Mouse (Mus musculus) lung, postnatal 36 days (tissue): ENCODE data around the gene Tldc2.
A peak's percentile ranks its signal among the peaks of the same experiment; 100 is the strongest.

ENCODE experiments used
- DNase-seq: peaks from one replicate; pipeline ENCODE4 v3.0.0; 2022; ENCODE audit warnings: mixed read lengths

The Tldc2 gene

DNA sequence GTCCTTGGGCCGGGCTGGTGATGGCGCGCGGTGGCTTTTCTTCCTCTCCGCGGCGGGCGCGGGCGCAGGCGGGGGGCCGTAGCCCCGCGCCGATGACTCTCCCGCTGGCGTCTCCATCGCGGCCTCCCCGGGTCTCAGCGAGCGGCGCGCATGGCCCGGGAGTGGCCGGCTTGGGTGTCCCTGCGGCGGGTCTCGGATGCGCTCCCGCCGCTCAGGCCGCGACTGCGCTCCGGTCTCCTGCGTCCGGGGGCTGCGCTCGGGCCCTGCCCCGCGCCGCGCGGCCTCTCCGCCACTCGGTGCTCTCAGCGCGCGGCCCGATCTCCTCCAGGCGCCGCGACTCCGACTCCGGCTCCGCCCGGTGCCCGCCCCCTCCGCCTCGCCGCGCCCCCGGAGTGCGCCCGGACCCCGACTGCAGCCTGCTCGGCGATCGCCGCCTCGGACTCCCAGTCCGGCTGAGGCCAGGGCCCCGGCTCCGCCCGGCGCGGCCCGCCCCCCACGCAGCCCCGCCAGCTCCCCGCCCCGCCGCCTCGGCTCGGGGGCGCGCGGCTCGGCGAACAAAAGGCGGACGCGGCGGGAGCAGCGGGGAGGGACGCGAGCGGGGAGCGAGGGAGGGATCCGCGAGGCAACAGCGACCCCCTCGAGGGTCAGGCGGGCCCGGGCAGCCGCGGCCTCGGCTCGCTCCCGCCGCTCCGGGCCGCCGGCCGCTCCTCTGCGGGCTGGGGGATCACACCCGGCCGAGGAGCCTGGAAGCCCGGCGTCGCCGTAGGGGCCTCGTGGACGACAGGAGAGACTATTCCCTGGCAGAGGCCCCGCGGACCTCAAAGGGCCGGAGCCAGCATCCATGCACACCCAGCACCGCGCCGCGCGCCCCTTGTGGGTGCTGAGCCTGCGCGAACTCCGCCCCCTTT is 7.8 kb upstream of the Tldc2 start, which contains the start of gene Soga1:
TSS of gene Soga1 (minus strand) at position 462 of the 908 bp plus-strand sequence.
- DNase-seq = peak; percentile 88

DNA sequence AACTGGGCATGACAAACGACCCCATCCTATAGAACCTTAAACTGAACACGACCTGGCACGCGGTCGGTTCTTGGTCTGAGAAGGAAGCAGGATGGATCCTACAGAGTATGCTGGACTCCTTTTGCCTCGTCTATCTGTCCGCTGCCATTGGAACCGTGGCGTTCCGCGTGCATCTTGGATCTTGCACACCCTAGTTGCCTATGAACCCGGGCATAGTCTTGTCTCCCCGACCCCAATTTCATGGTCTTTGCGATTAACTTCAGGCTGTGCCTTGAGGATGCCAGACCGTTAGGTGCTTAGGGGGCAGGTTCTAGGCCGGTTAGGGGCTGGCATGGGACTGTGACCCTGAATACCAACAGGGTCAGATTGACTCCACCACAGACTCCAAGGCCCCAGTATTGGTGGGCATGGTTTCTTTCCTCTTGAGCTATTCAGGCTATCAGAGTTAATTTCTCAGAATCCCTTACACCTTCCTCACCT is 7.1 kb upstream of the Tldc2 start:
- DNase-seq = no peak

DNA sequence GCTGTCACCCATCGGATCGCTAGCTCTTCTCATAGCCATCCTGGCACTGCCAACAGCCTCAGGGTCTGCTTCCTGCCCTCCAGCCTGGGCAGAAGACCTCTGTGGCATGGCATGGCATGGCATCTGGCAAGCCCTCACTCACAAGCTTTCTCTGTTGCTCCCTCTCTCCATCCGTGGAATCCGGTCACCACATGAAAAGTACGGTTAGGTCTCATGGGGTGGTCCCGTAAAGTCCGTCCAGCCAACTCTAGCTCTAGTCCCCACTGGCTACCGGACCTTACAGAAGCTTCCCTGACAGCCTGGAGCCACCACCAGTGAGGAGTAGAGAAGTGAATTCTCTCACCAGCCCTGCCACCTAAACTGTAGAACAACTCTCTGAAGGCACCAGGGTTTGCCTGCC is 5.5 kb upstream of the Tldc2 start:
- no peak for DNase-seq

DNA sequence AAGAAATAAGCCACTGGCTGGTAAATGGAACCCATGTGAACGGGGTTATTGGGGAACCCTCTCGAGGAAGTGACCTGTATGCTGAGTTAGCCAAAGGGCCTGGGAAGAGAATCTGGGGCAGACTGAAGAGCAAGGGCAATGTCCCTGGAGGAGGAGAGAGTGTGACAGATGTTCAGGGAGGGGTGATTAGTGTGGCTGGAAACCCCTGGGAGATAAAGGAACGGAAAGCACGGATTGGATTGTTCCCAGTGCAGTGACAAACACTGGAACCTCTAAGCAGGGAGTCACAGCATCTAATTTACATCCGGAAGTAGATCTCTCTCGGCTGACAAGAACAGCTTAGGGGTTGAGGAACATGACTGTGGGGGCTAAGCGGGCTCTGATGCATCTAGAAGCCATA is 4.9 kb upstream of the Tldc2 start:
- no peak for DNase-seq

DNA sequence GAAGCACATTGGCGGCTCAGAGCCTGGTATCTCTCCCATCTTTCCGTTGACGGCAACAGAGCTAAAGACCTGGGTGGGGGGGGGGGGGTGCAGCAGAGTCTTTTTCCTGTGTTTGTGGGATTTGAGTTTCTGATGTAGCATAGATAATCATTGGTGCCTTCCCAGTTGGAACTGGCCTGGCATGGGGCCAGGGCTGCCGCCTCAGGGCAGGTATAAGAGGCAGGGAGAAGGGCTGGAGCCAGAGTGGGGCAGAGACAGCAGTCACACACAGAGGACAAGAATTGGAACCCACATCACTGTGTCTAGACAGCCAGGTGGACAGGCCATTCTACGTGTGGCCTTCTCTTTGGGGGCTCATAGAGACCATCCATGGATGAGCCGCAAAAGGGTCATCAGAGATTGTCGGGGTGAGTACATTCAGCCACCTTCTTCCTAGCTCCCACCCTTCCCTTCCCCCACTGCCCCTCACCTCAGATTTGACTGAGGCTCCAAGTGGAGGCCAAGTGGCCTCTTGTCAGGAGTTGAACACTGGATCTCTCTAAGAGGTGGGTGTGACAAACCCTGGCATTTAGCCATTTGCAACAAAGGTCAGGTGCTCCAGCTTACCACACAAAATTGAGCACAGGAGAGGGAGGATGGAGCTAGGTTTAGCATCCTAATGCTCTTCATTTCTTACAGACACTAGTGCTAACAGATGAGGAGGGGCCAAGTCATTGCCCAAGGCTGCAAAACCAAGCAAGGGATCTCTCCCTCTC is 1.8 kb upstream of the Tldc2 start:
- peak; percentile 73 for DNase-seq

DNA sequence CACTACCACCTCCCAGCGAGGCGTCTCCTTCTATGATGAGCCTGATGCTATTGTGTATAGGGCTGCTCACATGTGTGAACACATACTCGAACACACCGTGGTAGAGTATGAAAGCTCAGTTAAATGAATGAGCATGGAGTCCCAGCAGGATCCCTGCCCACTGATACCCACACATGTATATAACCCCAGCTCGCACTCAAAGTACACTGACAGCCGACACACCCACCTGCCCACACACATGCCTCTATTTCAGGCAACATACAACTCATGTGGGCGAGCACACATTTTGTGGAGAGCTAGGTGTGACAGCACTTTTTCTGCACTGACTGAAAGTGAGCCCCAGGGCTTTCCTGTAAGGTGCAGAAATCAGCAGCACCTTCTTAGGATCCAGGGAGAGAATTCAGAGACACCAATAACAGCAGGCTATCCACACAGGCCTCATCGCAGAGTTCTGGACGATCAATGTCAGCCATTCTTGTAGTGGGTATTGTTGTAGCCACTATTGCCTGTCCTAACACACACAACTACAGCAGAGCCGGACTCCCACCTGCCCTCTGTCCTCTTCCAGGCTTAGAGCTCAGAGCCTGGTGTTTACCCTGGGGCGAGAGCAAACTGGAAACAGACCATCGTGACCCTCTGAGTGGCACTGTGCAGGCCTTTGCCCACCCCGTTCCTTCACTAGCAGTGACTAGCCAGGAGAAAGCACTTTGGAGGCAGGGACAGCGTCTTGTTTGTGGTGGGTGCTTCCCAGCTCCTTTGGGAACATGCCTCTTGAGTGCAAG is 872 bp downstream of the Tldc2 start:
- no peak for DNase-seq

DNA sequence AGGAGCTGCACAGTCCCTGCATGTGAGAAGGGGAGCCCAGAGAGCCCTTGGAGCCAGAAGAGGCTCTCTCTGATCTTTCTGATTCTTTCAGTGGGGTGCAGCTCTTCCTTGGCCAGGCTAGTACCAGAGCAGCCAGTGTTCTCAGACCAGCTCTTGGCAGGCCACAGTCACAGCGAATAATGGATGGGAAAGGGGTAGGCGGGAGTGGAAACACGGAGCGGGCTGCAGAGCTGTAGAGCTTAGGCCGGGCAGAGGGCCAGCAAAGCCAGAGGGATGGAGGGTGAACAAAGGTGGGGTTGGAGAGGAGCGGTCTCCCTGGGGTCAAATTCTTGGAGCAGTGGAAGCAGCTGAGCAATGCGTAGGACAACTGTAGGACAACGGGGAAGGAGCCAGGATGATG is 5.2 kb downstream of the Tldc2 start:
- no peak for DNase-seq

DNA sequence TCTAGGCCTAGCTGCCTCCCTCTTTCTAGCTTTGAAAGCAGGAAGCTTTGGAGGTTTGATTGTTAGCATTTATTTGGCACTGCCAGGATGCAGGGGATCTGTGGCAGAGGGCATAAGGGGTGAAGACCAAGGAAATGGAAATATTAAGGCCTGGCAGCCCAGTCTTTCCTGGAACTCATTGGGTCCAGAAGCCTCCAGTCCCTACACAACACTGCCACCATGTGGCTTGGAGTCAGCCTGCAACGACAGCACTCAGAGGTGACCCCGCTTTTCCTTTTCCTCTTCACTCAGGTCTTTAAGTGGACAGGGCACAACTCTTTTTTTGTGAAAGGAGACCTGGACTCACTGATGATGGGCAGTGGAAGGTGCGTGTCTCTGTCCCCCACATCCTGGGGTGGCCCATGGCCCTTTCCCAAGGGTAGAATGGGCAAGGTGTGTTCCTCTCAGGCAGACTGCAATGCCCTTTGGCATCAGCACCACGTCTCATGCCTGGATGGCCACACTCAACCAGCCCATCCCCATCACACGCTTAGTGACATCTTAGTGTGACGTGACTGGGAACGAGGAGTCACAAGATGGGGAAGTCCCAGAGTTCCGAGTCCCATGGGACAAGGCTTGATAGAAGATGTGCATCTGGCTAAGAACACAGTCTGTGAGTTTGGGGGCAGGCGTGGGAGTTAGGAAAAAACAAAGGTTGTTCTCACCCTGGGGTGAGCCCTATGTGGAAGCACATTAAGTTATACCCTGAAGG is 8.3 kb downstream of the Tldc2 start:
- DNase-seq = peak; percentile 87

DNA sequence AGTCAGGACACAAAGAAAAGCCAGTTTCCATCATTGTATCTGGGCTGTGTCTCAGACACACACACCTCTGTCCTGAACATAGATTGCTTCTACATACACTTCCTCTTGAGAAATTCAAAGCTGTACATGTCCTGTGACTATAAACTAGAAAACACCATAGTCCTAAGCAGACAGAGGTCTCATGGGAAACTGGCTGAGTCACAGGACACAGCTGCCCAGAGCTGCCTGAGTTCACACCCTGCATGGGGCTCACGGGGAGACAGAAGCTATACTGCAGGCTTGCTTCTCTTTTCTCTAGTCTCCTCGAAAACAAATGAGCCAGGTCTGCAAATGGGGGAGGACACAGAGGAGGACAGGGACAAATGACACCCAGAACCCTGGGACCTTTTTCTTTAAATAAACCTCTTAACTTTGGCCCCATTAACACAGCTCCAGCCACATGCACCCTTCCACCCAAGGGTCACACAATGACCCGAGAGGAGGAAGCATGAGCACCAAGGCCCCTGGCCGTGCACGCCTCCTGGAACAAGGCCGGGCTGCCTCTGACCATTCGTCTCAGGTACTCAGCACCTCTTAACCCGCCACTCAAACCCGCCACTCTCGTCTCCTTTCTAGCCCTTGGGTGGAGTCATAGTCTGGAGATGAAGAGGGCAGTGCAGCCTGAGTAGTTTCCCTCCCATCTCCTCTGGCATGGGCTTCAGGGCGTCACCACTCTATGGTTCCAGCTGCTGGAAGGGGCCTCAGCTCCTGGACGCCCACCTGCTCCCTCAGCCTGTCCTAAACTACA is 12.9 kb downstream of the Tldc2 start:
- peak; percentile 81 for DNase-seq

DNA sequence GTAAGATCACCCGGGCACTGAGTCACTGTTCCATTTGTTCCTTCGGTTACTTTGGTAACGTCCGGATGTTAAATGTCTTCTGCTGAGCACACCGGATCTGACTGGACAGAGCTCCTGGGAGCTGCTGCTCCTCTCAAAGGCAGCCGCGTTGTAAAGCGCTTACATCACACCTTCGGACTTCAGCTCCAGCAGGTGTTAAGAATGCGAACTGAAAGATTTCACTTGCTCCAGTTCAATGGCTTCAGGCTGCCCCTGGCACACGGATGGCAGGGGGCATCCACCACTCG is 13.4 kb downstream of the Tldc2 start:
- no peak for DNase-seq

DNA sequence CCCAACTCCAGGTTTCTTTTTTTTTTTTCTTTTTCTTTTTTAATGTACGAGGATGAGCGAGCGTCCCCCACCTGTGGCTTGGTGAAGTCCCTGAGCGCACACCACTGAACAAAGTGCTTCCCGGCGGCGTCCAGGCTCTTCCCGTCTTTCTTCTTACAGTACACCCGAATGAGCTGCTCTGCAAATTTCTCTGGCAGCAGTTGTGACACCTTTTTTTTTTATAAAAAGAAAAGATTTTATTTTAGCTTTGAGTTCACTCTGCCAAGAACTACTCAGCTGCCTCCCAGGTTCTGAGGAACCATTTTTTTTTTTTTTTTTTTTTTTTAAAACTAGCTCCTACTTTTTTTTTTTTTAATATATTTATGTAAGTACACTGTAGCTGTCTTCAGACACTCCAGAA is 14.8 kb downstream of the Tldc2 start:
- DNase-seq = no peak

DNA sequence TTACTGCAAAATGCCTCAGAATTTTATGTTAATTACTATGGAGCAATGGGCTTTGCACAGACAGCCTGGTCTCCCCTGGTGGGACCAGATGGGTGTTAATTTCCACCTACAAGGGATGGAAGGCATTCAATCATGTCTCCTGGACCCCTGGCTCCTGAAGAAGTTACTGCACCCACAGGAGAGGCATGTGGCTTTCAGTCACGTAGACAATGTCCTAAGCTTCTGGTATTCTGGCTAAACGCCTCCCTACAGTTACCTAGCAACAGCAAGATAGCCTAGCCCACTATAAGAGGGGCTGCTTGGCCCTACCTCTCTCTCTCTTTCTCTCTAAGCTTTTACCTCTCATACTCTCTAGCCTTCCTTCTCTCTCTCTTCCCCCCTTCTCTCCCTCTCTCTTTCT is 15.4 kb downstream of the Tldc2 start:
- DNase-seq = no peak

DNA sequence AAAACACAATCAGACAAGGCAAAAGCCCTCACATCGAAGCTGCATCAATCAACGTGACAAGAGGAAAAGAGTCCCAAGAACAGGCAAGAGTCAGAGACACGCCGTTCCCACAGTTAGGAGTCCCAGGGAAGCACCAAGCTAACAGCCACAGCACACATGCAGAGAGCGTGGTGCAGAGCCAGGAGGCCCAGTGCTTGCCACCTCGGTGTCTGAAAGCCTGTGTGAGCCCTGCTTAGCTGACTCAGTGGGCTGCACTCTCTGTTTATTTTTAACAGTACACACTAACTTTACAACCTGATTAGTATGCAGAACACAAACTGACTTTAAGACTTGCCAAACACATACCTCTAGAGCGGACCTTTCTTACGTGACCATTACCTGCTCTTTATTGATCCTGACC is 17.6 kb downstream of the Tldc2 start:
- no peak for DNase-seq

DNA sequence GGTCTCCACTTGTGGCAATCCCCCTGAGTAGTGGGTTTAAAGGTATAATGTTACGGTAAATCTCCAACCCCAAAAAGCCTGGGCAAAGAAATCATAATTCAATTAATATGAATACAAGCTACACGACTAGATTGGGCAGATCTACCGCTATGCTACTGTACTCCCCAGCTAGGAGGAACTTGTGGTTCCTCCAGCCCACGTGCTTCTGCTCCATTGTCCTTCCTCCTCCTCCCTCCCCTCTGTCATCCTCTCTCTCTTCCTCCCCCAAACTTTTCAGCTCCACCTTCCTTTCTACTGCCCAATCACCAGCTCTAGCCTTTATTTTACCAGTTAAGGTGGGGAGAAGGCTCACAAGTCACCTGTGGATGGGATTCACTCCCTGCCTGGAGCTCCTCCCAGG is 21.4 kb downstream of the Tldc2 start:
- no peak for DNase-seq

DNA sequence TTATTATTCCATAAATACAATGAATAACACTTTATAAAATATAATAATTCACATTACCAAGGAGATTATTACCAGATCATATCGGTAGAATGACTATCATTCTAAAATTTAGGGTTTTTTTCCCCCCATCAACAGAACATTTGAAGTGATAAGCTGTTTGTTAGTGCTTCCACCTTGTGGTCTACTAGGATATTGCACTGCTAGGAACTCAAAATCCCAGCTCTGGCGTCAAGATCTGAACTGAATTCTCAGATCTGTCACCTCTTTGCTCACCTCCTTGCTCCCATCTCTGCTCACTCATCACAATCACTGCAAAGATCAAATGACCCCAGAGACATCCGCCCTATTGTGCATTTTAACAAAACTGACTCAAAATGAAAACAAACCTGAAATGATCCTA is 30.1 kb downstream of the Tldc2 start:
- DNase-seq = no peak

DNA sequence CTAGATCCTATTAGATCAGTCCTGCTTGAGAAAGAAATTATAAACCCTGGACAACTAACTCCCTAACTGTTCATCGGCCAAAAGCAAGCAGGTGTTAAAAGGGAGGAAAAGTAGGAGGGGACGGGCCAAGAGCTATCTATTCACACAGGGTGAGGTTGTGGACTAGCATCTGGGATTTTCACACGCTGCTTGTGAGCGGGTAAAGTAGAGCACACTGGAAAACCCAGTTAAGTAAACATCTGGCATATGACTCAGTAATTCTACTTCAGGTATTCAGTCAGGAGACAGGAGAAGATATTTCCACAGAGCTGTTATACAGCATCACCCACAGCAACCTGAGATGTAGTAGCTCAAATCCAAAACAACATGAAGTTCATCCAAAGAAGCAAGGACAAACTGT is 31.7 kb downstream of the Tldc2 start:
- DNase-seq = no peak

DNA sequence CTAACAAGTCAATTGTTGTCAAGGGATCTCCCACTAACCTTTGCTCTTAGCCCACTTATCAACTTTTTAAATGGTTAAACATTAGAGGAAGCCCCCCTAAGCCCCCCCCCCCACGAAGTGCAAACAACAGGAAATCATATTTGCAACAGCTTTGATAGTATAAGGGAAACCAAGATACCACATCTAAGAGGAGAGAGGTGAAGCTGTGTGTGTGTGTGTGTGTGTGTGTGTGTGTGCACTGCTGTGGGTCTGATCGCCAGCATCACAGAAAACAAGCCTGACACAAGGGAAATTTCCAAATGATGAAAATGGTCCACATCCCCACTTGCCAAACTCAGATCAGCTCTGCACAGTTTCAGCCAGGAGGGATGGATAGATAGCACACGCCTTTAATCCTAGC is 32.2 kb downstream of the Tldc2 start:
- DNase-seq = no peak

DNA sequence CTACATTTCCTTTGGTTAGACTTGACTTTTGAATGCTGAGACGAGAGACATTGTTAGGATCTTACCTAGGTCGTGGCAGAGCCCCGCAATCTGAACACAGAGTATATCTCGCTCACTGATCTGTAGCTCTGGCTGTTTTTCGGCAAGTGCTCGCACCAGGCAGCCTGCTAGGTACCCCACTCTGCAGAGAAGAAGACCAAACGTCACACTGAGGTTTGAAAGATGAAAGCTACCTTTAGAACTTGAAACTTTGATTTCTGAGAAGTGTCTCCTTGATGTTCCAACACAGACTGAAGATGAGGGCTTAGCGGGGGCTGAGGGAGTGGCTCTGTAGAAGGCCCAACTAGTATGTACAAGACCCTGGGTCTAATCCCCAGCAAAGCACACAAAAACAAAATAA is 34.9 kb downstream of the Tldc2 start:
- DNase-seq = no peak

DNA sequence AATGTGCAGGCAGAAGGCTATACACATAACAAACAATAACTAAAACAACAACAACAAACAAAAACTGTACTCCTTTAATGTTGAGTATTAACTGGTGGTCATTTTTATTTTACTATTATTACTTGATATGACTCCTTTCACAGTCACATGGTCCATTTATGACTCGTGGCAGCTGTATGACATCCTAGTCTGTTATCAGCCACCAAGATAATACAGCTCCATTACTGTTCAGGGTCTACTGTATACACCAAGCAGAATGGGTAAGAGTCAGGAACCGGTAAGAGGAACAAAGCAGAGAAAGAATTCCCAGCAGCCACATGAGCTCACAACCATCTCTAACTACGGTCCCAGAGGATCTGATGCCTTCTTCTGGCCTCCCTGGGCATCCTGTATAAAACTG is 38.4 kb downstream of the Tldc2 start:
- DNase-seq = no peak

DNA sequence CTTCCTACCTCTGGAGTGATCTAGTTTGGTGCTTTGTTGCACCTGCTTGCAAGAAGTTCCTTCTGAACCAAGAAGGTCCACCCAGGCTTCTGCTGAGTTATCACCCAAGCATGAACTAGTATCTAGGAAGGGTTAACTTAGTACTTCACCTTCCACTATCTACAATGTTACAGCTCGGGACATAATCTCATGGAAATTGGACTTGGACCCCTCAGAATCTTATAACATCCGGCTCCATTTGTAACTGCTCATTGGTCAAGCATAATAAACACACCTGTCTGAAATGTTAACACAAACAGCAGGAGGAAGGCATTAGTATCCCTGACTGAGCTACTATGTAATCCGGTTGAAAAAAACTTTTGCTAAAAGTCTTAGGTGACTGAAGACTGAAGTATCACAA is 40.5 kb downstream of the Tldc2 start:
- DNase-seq = no peak

DNA sequence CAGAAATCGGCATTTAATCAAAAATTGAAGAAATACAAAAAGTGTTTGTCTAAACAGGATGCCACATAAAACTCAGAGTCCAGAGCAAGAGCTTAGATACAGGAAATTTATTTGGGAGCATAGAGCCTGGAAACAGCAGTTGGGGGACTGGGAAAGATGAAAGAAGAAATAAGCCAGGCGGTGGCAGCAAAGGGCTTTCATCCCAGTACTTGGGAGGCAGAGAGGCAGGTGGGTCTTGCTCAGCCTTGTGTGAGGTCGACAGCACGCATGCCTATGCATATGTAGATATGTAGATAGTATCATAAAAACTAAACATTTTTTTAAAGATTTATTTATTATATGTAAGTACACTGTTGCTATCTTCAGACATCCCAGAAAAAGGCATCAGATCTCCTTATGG is 41.2 kb downstream of the Tldc2 start:
- no peak for DNase-seq

DNA sequence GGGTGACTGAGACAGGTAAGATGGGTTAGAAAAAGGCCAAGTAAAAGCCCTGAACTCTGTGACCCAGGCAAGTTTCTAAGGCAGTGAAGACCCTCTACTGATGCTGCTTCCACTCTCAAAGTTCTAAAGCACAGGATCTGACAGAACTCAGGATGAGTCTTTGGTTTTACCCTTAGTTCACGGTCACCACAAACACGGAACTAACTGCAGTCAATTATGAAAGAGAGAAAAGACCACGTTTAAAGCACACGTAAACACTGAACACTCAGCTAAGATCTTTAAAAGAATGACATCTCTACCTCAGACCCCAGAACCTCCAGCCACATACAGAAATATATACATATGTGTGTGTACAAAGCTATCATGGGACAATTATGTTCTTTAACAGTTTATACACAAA is 42.2 kb downstream of the Tldc2 start:
- no peak for DNase-seq
